Mouse (Mus musculus) lung, adult 2 months (tissue): Measurements from ENCODE around the gene Alx3.
"Not testable (repeated sequence)": the region's sequence is repeated elsewhere in the genome, so short reads cannot be mapped to it uniquely, and the experiment has no call there.

ENCODE experiments used
- CTCF ChIP-seq: fragments of 200-500 bp; IDR thresholded peaks from 2 replicates; pipeline ENCODE4 v1.5.1; 2011; ENCODE audit warnings: mild to moderate bottlenecking, low read length, control low read depth; ENCODE audit not compliant: insufficient read depth
- POLR2A ChIP-seq: fragments of 200-500 bp; IDR thresholded peaks from 2 replicates; pipeline ENCODE4 v1.6.1; 2011; ENCODE audit warnings: low read depth, mild to moderate bottlenecking, control low read depth, low read length, borderline replicate concordance; ENCODE audit errors: extremely low read depth

DNA sequence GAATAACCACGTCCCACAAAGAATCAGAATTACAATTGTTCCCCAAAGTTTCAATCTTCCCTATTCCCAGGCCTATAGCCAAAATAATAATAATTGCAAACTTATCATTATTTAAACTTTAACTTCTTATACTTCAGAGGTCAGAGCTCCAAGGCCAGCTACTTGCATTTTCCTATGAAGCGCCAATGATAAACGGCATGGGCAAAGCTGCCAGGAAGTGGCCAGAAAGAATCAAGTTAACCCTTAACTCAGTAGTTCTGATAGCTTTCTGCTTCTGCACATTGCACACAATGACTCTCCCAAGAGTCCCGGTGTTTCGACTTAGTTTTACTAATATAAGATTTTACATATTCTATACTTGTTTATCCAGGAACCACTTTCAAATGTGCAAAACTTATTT is 55.4 kb downstream of the Alx3 start:
- not testable (repeated sequence) for TF ChIP-seq CTCF, POLR2A
